Mouse (Mus musculus) midbrain, embryonic 12.5 days (tissue): ENCODE results near the gene Tbc1d7. TPM values are rescaled to one million over a fixed set of nuclear protein-coding genes. Genes with fewer than 3 reads are reported as not detected.

Experiments used
- ATAC-seq: fragments of 200-750 bp; cut with Nextera tagmentation; 2 replicates; pipeline ENCODE4 v1.8.0; 2017; ENCODE audit warnings: low read depth, moderate TSS enrichment, moderate library complexity; ENCODE audit not compliant: low FRiP score
- H3K27ac ChIP-seq: fragments of 300-500 bp; sonication (generic); replicated peaks from 2 replicates; pipeline ENCODE4 v1.5.1; 2016; ENCODE audit warnings: mild to moderate bottlenecking
- H3K27me3 ChIP-seq: fragments of 300-500 bp; sonication (generic); 2 replicates; pipeline ENCODE4 v1.6.1; 2016; ENCODE audit warnings: mild to moderate bottlenecking
- H3K36me3 ChIP-seq: fragments of 300-500 bp; sonication (generic); 2 replicates; pipeline ENCODE4 v1.6.1; 2016
- H3K4me1 ChIP-seq: fragments of 300-500 bp; sonication (generic); 2 replicates; pipeline ENCODE4 v1.6.1; 2016
- H3K4me2 ChIP-seq: fragments of 300-500 bp; sonication (generic); replicated peaks from 2 replicates; pipeline ENCODE4 v1.6.1; 2016; ENCODE audit warnings: mild to moderate bottlenecking, moderate library complexity
- H3K4me3 ChIP-seq: fragments of 300-500 bp; sonication (generic); 2 replicates; pipeline ENCODE4 v1.5.1; 2016; ENCODE audit warnings: mild to moderate bottlenecking
- H3K9ac ChIP-seq: fragments of 300-500 bp; sonication (generic); replicated peaks from 2 replicates; pipeline ENCODE4 v1.6.1; 2016; ENCODE audit warnings: mild to moderate bottlenecking, moderate library complexity
- H3K9me3 ChIP-seq: fragments of 300-500 bp; sonication (generic); 2 replicates; pipeline ENCODE4 v1.6.1; 2016; ENCODE audit warnings: mild to moderate bottlenecking
- WGBS: fragments of 180-500 bp; shearing (Covaris S2); methylation state at CpG from one replicate; pipeline ENCODE4 v1.1.7; 2016; 5-methylcytosine and 5-hydroxymethylcytosine counted together
- polyA plus RNA-seq: library from polyadenylated mRNA; unstranded; fragments of >200 nt; fragmentation: Nextera tagmentation; extraction: Ambion mirVana; gene quantifications from 2 replicates; pipeline ENCODE4 v1.2.1, GENCODE M21; 2016

Tbc1d7 gene
- polyA plus RNA-seq, 1 experiment from 2014 or later, result 76.7 TPM

GRCm38 (mm10) chr13:43193266-43193665, 22.0 kb upstream of the Tbc1d7 start:
- no peak overlapping the region for H3K4me2 ChIP-seq
- no peaks in the 10 kb centered on the region; the same call in 1 of the 2 replicates for H3K9me3 ChIP-seq
- H3K27me3 ChIP-seq, result 0 out of 2 replicates have a peak, but pooled peaks cover 7% of the 10 kb centered on the region
- 79% methylated on average over 7 of the region's 7 CpGs for WGBS
- no peak overlapping the region for H3K27ac ChIP-seq
- no peaks in the 10 kb centered on the region for H3K36me3 ChIP-seq
- peaks cover 6% of the 10 kb centered on the region for H3K4me1 ChIP-seq
- H3K9ac ChIP-seq, result no peak overlapping the region
- H3K4me3 ChIP-seq, result no peak overlapping the region
- no peak for ATAC-seq

DNA sequence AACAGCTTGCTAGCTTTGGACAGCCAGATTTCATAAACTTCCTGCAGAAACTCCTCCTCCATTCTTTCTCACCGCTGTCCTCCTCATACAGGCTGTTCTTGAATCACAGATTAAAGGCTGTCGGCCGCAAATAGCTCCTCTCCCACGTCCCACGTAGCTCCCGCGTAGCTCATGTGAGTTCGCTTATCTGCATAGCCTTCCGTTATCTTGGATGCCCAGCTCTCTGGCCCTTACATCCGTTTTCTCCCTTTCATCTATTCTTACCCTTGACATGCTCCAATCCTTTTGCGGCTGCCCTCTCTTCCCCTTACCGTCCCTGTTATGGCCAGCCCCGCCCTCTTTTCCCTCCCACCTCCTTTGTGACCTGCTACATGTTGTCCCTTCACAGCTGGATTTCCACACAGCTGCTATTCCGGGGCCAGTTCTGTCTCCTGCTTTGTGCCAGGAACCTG, 20.5 kb upstream of the Tbc1d7 start:
- Histone ChIP-seq H3K36me3 (no peaks in the 10 kb centered on the region), H3K4me3 (no peak overlapping the region), H3K4me1 (peaks cover 6% of the 10 kb centered on the region), H3K27ac (no peak overlapping the region), H3K27me3 (0 out of 2 replicates have a peak, but pooled peaks cover 7% of the 10 kb centered on the region), H3K4me2 (peak overlapping the region; percentile 37), H3K9ac (no peak overlapping the region), H3K9me3 (no peaks in the 10 kb centered on the region; the same call in 1 of the 2 replicates)
- 14% methylated on average over 14 of the region's 14 CpGs for WGBS
- ATAC-seq, result no peak

GRCm38 (mm10) chr13:43191290-43191689, 20.0 kb upstream of the Tbc1d7 start:
- peak overlapping the region; percentile 37; the same call in 1 of the 2 replicates for H3K4me2 ChIP-seq
- no peak for ATAC-seq
- H3K4me1 ChIP-seq, result peaks cover 6% of the 10 kb centered on the region
- WGBS, result 35% methylated on average over 2 of the region's 2 CpGs
- H3K9ac ChIP-seq, result no peak overlapping the region
- no peak overlapping the region for H3K4me3 ChIP-seq
- H3K27ac ChIP-seq, result no peak overlapping the region
- no peaks in the 10 kb centered on the region; the same call in 1 of the 2 replicates for H3K9me3 ChIP-seq
- 0 out of 2 replicates have a peak, but pooled peaks cover 7% of the 10 kb centered on the region for H3K27me3 ChIP-seq
- no peaks in the 10 kb centered on the region for H3K36me3 ChIP-seq

DNA sequence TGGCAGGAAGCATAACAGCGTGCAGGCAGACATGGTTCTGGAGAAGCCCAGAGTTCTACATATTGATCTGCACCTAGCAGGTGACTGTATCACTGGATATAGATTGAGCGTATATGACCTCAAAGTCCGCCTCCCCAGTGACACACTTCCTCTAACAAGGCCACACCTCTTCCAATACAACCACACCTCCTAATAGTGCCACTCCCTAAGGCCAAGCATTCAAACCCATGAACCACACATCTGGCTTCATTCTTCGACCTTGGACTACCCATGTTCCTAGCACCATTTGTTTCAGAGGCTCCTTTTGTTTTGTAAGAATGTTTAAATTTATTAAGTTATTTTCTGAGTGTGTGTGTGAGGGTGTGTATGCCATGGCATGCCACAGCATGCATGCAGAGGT, 16.4 kb upstream of the Tbc1d7 start:
- Histone ChIP-seq H3K4me2 (no peak overlapping the region), H3K4me1 (peaks cover 15% of the 10 kb centered on the region), H3K9me3 (no peaks in the 10 kb centered on the region; the same call in 1 of the 2 replicates), H3K4me3 (no peak overlapping the region), H3K9ac (no peak overlapping the region), H3K27me3 (0 out of 2 replicates have a peak, but pooled peaks cover 7% of the 10 kb centered on the region), H3K27ac (no peak overlapping the region), H3K36me3 (no peaks in the 10 kb centered on the region)
- no peak for ATAC-seq
- WGBS, result 99% methylated on average over 4 of the region's 4 CpGs

DNA sequence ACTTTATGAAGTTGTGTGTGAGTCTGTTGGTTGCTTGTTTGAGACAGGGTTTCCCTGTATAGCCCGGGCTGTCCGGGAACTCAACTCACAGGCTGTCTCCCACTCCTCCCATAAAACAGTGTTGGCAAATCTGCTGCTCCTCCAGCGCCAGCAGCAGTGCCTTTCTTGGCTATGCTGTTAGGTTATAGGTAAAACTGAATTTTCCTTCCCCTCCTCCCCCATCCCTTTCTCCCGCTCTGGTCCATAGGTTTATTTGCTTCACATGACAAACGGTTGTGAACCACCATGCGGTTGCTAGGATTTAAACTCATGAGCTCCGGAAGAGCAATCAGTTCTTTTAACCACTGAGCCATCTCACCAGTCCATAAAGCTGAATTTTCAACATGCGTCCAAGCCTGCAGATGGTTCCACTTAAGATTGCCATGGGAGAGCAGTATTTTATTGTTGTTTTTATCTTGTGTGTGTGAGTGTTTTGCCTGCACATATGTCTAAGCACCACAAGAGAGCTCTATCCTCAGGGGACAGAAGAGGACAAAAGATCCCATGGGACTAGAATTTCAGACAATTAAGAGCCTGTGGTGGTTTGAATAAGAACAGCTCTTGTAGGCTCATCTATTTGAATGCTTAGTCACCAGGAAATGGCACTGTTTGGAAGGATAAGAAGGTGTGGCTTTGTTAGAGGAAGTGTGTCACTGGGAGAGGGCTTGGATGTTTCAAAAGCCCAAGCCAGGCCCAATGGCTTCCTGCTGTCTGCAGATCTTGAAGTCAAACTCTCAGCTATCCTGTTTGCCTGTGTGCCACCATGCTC, 12.2 kb upstream of the Tbc1d7 start:
- Histone ChIP-seq H3K4me3 (peak overlapping the region; percentile 32), H3K9ac (peak overlapping the region; percentile 34; the same call in 1 of the 2 replicates), H3K36me3 (no peaks in the 10 kb centered on the region), H3K4me1 (peaks cover 16% of the 10 kb centered on the region), H3K27me3 (peaks cover 14% of the 10 kb centered on the region), H3K4me2 (peak overlapping the region; percentile 52), H3K9me3 (no peaks in the 10 kb centered on the region; the same call in 1 of the 2 replicates), H3K27ac (no peak overlapping the region)
- WGBS, result 45% methylated on average over 8 of the region's 8 CpGs
- ATAC-seq, result no peak

DNA sequence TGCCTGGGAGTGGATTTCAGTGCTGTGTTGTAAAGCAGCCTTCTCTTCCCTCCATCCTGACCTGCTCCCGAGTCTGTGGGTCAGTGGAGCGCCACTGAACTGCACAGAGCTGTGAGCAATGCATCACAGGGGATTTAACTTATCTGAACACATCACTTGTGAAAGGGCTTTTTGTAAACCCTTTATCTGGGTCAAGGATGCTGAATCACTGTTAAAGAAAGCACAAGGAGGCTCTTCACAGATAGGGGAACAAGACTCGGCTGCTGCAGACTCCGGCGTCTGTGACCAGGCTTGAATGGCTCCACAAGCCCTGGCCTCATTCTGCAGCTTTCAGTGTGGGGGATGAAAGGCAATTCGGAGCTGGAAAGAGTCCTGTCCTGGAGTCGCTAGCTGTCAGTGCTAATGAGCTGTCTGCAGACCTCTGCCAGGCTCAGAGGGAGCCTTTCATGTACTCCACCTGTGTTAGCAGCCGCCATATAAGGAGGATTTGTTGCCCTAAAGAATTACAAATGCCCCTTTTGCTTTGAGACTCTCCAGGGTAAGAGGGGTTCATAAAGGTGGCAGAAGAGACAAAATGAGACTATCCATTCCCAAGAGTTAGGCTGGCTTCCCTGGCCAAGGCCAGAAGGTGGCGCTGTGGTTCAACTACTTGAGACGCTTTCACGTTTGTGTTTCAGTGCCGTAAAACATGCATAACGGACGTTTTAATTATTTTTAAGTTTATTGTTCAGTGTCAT, 11.3 kb upstream of the Tbc1d7 start:
- Histone ChIP-seq H3K27ac (no peak overlapping the region), H3K9me3 (no peaks in the 10 kb centered on the region), H3K27me3 (peaks cover 14% of the 10 kb centered on the region), H3K4me2 (peak overlapping the region; percentile 52), H3K9ac (peak overlapping the region; percentile 34; the same call in 1 of the 2 replicates), H3K4me1 (peaks cover 16% of the 10 kb centered on the region), H3K36me3 (no peaks in the 10 kb centered on the region), H3K4me3 (peak overlapping the region; percentile 32)
- peak; percentile 44; the same call in 1 of the 2 replicates for ATAC-seq
- 17% methylated on average over 14 of the region's 14 CpGs for WGBS

GRCm38 (mm10) chr13:43181104-43181503, 9.8 kb upstream of the Tbc1d7 start:
- Histone ChIP-seq H3K4me2 (no peak overlapping the region), H3K4me1 (peaks cover 16% of the 10 kb centered on the region)
- 59% methylated on average over 7 of the region's 7 CpGs for WGBS

DNA sequence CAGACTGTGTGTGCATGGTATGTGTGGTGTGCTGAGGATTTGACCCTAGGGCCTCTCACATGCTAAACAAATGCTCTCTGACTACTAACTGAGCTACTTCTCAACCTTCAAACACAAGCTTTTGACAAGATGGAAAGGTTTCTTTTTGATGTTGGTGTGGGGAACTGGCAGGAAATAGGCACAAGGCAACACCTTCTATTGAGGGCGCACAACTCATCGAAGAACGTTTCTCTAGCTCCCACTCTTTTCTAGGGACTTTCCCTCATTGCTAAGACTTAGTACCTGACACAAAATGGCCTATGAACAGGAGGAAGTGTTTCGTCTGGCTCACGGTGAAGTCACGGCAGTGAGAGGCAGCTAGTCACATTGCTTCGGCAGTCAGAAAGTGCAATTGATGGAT, 6.0 kb upstream of the Tbc1d7 start:
- H3K27me3 ChIP-seq, result peaks cover 12% of the 10 kb centered on the region
- no peaks in the 10 kb centered on the region for H3K36me3 ChIP-seq
- H3K4me1 ChIP-seq, result peaks cover 6% of the 10 kb centered on the region; the same call in 1 of the 2 replicates
- no peak overlapping the region for H3K4me3 ChIP-seq
- ATAC-seq, result no peak
- no peak overlapping the region for H3K4me2 ChIP-seq
- H3K27ac ChIP-seq, result no peak overlapping the region
- no peaks in the 10 kb centered on the region for H3K9me3 ChIP-seq
- H3K9ac ChIP-seq, result no peak overlapping the region
- WGBS, result 91% methylated on average over 7 of the region's 7 CpGs

More at GRCm38 (mm10) chr13:43181104-43181503, 9.8 kb upstream of the Tbc1d7 start:
- H3K4me3 ChIP-seq, result no peak overlapping the region
- ATAC-seq, result no peak
- no peak overlapping the region for H3K27ac ChIP-seq
- no peaks in the 10 kb centered on the region for H3K9me3 ChIP-seq
- H3K9ac ChIP-seq, result no peak overlapping the region
- H3K27me3 ChIP-seq, result peaks cover 14% of the 10 kb centered on the region
- no peaks in the 10 kb centered on the region for H3K36me3 ChIP-seq

DNA sequence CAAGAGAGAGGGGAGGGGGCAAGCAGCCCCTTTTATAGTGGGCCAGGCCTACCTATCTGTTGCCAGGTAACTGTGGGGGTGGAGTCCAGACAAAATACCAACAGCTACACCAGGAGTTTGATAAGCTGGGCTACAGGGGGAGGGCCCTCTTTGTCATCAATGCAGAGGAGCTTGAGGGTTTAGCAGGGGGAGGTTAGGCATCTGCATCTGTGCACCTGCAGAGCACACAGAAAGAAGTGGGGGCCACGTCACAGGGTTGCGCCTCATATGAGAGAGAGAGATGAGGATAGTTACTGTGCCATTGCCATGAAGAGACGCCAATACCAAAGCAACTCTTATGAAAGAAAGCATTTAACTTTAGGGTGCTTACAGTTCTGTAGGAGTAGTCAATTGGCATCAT, 5.4 kb upstream of the Tbc1d7 start:
- no peaks in the 10 kb centered on the region for H3K36me3 ChIP-seq
- ATAC-seq, result no peak
- no peak overlapping the region for H3K4me3 ChIP-seq
- no peaks in the 10 kb centered on the region for H3K9me3 ChIP-seq
- no peak overlapping the region for H3K4me2 ChIP-seq
- H3K27me3 ChIP-seq, result peaks cover 7% of the 10 kb centered on the region
- WGBS, result 90% methylated on average over 3 of the region's 3 CpGs
- H3K4me1 ChIP-seq, result peaks cover 9% of the 10 kb centered on the region
- no peak overlapping the region for H3K27ac ChIP-seq
- H3K9ac ChIP-seq, result no peak overlapping the region

GRCm38 (mm10) chr13:43173262-43173661, 2.0 kb upstream of the Tbc1d7 start:
- ATAC-seq, result no peak

GRCm38 (mm10) chr13:43172036-43172713, 874 bp upstream of the Tbc1d7 start:
- 36% methylated on average over 14 of the region's 14 CpGs for WGBS
- 0 out of 2 replicates have a peak, but pooled peaks cover 10% of the 10 kb centered on the region for H3K36me3 ChIP-seq
- no peaks in the 10 kb centered on the region for H3K9me3 ChIP-seq
- peak overlapping the region; percentile 59 for H3K4me3 ChIP-seq
- 0 out of 2 replicates have a peak overlapping the region, but pooled peaks have one; percentile 79 for H3K9ac ChIP-seq
- H3K4me2 ChIP-seq, result peak overlapping the region; percentile 65
- no peaks in the 10 kb centered on the region for H3K27me3 ChIP-seq
- peaks cover 10% of the 10 kb centered on the region for H3K4me1 ChIP-seq
- ATAC-seq, result no peak
- no peak overlapping the region for H3K27ac ChIP-seq

More at GRCm38 (mm10) chr13:43173262-43173661, 2.0 kb upstream of the Tbc1d7 start:
- peaks cover 10% of the 10 kb centered on the region for H3K4me1 ChIP-seq
- H3K36me3 ChIP-seq, result 0 out of 2 replicates have a peak, but pooled peaks cover 7% of the 10 kb centered on the region
- no peak overlapping the region for H3K27ac ChIP-seq
- WGBS, result 14% methylated on average over 9 of the region's 9 CpGs
- H3K9me3 ChIP-seq, result no peaks in the 10 kb centered on the region
- H3K9ac ChIP-seq, result no peak overlapping the region
- H3K27me3 ChIP-seq, result no peaks in the 10 kb centered on the region
- no peak overlapping the region for H3K4me3 ChIP-seq
- H3K4me2 ChIP-seq, result no peak overlapping the region
